ENCODE assay signal across 17 mouse cellular contexts in genomic region chr13:18128826-18129225, GRCm38 (mm10).
"Had no signal": no experiment of that assay in that cellular context is flagged by ENCODE, and none has a peak within 500 bp of the region (broad histone marks: within the 10 kb centered on the region; RNA-seq: fewer than 3 reads in every experiment).

No protein-coding gene starts in this region.

- H3K36me3 ChIP-seq: liver, embryonic 12.5 days; neural tube, embryonic 13.5 days; neural tube, embryonic 15.5 days had no signal

- H3K27ac ChIP-seq: liver, embryonic 12.5 days; liver, embryonic 14.5 days; neural tube, embryonic 13.5 days; neural tube, embryonic 15.5 days had no signal

- H3K27me3 ChIP-seq: neural tube, embryonic 15.5 days had no signal

- ATAC-seq: liver, embryonic 12.5 days had no signal

- H3K4me1 ChIP-seq: liver, embryonic 12.5 days had no signal

- H3K9ac ChIP-seq: liver, embryonic 12.5 days; liver, embryonic 14.5 days; lung, embryonic 14.5 days; neural tube, embryonic 13.5 days; neural tube, embryonic 15.5 days had no signal

- H3K9me3 ChIP-seq: liver, embryonic 12.5 days; neural tube, embryonic 13.5 days; neural tube, embryonic 15.5 days had no signal

- H3K4me3 ChIP-seq: liver, embryonic 12.5 days; myocyte; neural tube, embryonic 13.5 days; neural tube, embryonic 15.5 days had no signal

- DNase-seq: lung, adult 18-20 months; lung, embryonic 14.5 days; lung, postnatal 10 days; lung, postnatal 4 days; retina, postnatal 1 day; right cerebral cortex, adult 18-20 months; right cerebral cortex, postnatal 25 days; right cerebral cortex, postnatal 4 days; spleen, adult 18-20 months; thymus, adult 18-20 months; thymus, postnatal 14 days; thymus, postnatal 36 days had no signal

- H3K4me2 ChIP-seq: liver, embryonic 12.5 days; lung, embryonic 14.5 days; neural tube, embryonic 13.5 days; neural tube, embryonic 15.5 days had no signal
